8 mouse cellular contexts compared by ENCODE assay signal in genomic region chrX:50657835-50658565, GRCm38 (mm10).
DNase-seq lines count a peak whose midpoint lies in the region; ATAC-seq and TF ChIP-seq lines count a peak whose summit lies in the region.

No protein-coding gene starts in this region.

- no peak for TF ChIP-seq CTCF in thymus, adult 2 months (IDR thresholded peaks at IDR 0.05; ENCODE audit: borderline replicate concordance, control insufficient read depth, extremely low read depth, insufficient read depth, low read length, poor library complexity)

- H3K4me1 ChIP-seq in kidney, embryonic 16.5 days (ENCODE audit: insufficient read depth, low read length), result no peaks in the 10 kb centered on the region
- no peaks in the 10 kb centered on the region for H3K4me1 ChIP-seq in liver, embryonic 11.5 days (replicated peaks; ENCODE audit: control insufficient read depth, insufficient read depth, low read length)
- no peaks in the 10 kb centered on the region for H3K4me1 ChIP-seq in neural tube, embryonic 12.5 days
- no peaks in the 10 kb centered on the region for H3K4me1 ChIP-seq in thymus, adult 2 months (replicated peaks; ENCODE audit: control insufficient read depth, insufficient read depth, low read length)

- ATAC-seq in kidney, embryonic 16.5 days (ENCODE audit: low FRiP score, low TSS enrichment), result peak; percentile 63; the same call in 1 of the 2 replicates
- ATAC-seq in liver, embryonic 11.5 days (replicated peaks; ENCODE audit: low FRiP score), result no peak; the same call in 1 of the 2 replicates
- ATAC-seq in neural tube, embryonic 12.5 days (ENCODE audit: low FRiP score, low read depth), result peak; percentile 85

- no peaks in the 10 kb centered on the region for H3K36me3 ChIP-seq in kidney, embryonic 16.5 days (ENCODE audit: insufficient read depth, low read length)
- no peaks in the 10 kb centered on the region for H3K36me3 ChIP-seq in liver, embryonic 11.5 days (ENCODE audit: control insufficient read depth, insufficient read depth, low read length)
- no peaks in the 10 kb centered on the region for H3K36me3 ChIP-seq in neural tube, embryonic 12.5 days
- no peaks in the 10 kb centered on the region for H3K36me3 ChIP-seq in thymus, adult 2 months (ENCODE audit: control insufficient read depth, insufficient read depth, low read length)

- H3K4me2 ChIP-seq in kidney, embryonic 16.5 days (replicated peaks; ENCODE audit: low read depth, low read length), result no peak overlapping the region
- no peak overlapping the region for H3K4me2 ChIP-seq in liver, embryonic 11.5 days
- H3K4me2 ChIP-seq in neural tube, embryonic 12.5 days (replicated peaks), result no peak overlapping the region

- WGBS in kidney, embryonic 16.5 days, result 36% methylated on average over 9 of the region's 9 CpGs
- 31% methylated on average over 9 of the region's 9 CpGs for WGBS in liver, embryonic 11.5 days
- WGBS in neural tube, embryonic 12.5 days, result 41% methylated on average over 9 of the region's 9 CpGs
- WGBS in thymus, adult 2 months, result 46% methylated on average over 9 of the region's 9 CpGs

- no peaks in the 10 kb centered on the region for H3K9me3 ChIP-seq in kidney, embryonic 16.5 days (ENCODE audit: low read length)
- no peaks in the 10 kb centered on the region for H3K9me3 ChIP-seq in liver, embryonic 11.5 days (ENCODE audit: control insufficient read depth, low read length)
- H3K9me3 ChIP-seq in neural tube, embryonic 12.5 days, result no peaks in the 10 kb centered on the region

- no peak overlapping the region for H3K27ac ChIP-seq in kidney, embryonic 16.5 days (ENCODE audit: low read length)
- no peak overlapping the region for H3K27ac ChIP-seq in liver, embryonic 11.5 days (ENCODE audit: low read depth, low read length)
- no peak overlapping the region for H3K27ac ChIP-seq in neural tube, embryonic 12.5 days
- no peak overlapping the region for H3K27ac ChIP-seq in thymus, adult 2 months (ENCODE audit: control insufficient read depth, insufficient read depth, low read length)

- no peak for TF ChIP-seq POLR2A in thymus, adult 2 months (IDR thresholded peaks at IDR 0.05; ENCODE audit: control insufficient read depth, extremely low read depth, insufficient read depth, low read length, poor library complexity)

- intact Hi-C loops in gastrocnemius, postnatal 36 days (cut with DNase I), result loop anchor here (5.0 kb wide), 1 partner anchor 719 kb away; no protein-coding TSS in a partner anchor

- H3K4me3 ChIP-seq in kidney, embryonic 16.5 days (ENCODE audit: low read length), result no peak overlapping the region
- no peak overlapping the region for H3K4me3 ChIP-seq in liver, embryonic 11.5 days (ENCODE audit: low read depth, low read length)
- H3K4me3 ChIP-seq in neural tube, embryonic 12.5 days, result no peak overlapping the region
- no peak overlapping the region for H3K4me3 ChIP-seq in thymus, adult 2 months (ENCODE audit: control insufficient read depth, insufficient read depth, low read length)

- H3K27me3 ChIP-seq in kidney, embryonic 16.5 days (ENCODE audit: insufficient read depth, low read length), result peaks cover 5% of the 10 kb centered on the region; the same call in 1 of the 2 replicates
- no peaks in the 10 kb centered on the region for H3K27me3 ChIP-seq in liver, embryonic 11.5 days (replicated peaks; ENCODE audit: control insufficient read depth, insufficient read depth, low read length)
- no peaks in the 10 kb centered on the region for H3K27me3 ChIP-seq in neural tube, embryonic 12.5 days (replicated peaks)
- no peaks in the 10 kb centered on the region for H3K27me3 ChIP-seq in thymus, adult 2 months (ENCODE audit: control insufficient read depth, insufficient read depth, low read length)

- peak; percentile 8 to 12 for DNase-seq in urinary bladder, adult 18-20 months (ENCODE audit: low spot score in 2 of 2)
- no peak for DNase-seq in urinary bladder, postnatal 10 days (ENCODE audit: low spot score)
- DNase-seq in cerebellum, postnatal 36 days, result peak; percentile 37 to 56
- DNase-seq in gastrocnemius, postnatal 36 days, result peak; percentile 13 to 36
- peak; percentile 35 for DNase-seq in liver, embryonic 11.5 days (ENCODE audit: low spot score)
- DNase-seq in thymus, adult 2 months, result peak; percentile 37

- no peak overlapping the region; the same call in 1 of the 2 replicates for H3K9ac ChIP-seq in kidney, embryonic 16.5 days (replicated peaks; ENCODE audit: low read length)
- no peak overlapping the region for H3K9ac ChIP-seq in liver, embryonic 11.5 days (ENCODE audit: low read depth, low read length)
- no peak overlapping the region for H3K9ac ChIP-seq in neural tube, embryonic 12.5 days
